Mouse (Mus musculus) megakaryocyte, embryonic 14.5 days (primary cell): ENCODE data around the gene Cdk2.

ENCODE experiments used
- FLI1 ChIP-seq: IDR thresholded peaks from 2 replicates; pipeline ENCODE4 v1.6.1; 2012; ENCODE audit warnings: low read length, inconsistent platforms, mixed read lengths
- GATA1 ChIP-seq: IDR thresholded peaks from 3 replicates; pipeline ENCODE4 v1.6.1; 2012; ENCODE audit warnings: mixed read lengths, low read length, inconsistent platforms, borderline replicate concordance

DNA sequence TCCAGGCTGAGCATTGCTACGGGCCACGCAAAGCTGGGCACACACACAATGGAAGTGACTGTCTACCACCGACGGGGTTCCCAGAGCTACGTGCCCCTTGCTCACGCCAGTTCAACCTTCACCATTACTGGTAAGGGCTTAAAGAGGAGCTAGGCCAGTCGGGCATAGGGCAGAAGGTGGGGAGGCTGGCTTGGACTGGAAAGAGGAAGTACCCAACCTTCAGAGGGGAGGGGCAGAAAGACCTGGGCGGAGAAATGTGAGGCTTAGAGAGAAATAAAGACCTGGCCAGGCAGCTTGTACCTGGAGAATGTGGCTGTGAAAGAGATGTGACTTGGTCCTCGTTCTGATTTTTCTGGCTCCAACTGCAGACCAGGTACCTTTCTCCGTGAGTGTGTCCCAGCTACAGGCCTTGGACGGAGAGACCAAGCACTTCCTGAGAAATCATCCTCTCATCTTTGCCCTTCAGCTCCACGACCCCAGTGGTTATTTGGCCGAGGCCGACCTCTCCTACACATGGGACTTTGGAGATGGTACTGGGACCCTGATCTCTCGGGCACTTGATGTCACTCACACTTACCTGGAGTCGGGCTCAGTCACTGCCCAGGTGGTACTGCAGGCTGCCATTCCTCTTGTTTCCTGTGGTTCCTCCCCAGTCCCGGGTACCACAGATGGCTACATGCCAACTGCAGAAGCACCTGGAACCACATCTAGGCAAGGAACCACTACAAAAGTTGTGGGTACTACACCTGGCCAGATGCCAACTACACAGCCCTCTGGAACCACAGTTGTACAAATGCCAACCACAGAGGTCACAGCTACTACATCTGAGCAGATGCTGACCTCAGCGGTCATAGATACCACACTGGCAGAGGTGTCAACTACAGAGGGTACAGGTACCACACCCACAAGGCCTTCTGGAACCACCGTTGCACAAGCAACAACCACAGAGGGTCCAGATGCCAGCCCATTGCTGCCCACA, 11.0 kb upstream of the Cdk2 start:
- TF ChIP-seq GATA1 = no peak
- TF ChIP-seq FLI1 = no peak
